Mouse (Mus musculus) large intestine, adult 2 months (tissue): ENCODE measurements around the gene Ctnna2. TPM values are rescaled to one million over a fixed set of nuclear protein-coding genes. Genes with fewer than 3 reads are reported as not detected.

Experiments used
- DNase-seq: peaks from one replicate; pipeline ENCODE4 v3.0.0-alpha.2; 2012; ENCODE audit warnings: low read depth, low spot score
- WGBS: fragments of 180-500 bp; shearing (Covaris S2); methylation state at CpG from one replicate; pipeline ENCODE4 v1.1.7; 2018; 5-methylcytosine and 5-hydroxymethylcytosine counted together
- polyA plus RNA-seq: library from polyadenylated mRNA; depleted of rRNA; stranded (reverse); fragments of >200 nt; gene quantifications from 2 replicates; pipeline ENCODE4 v1.2.3, GENCODE M21; 2012

Ctnna2 gene
- polyA plus RNA-seq, 1 experiment: 0.24 TPM

- WGBS: 63% methylated on average over 3 of the region's 3 CpGs
- DNase-seq: no peak
Measured at GRCm38 (mm10) chr6:77324748-77325147, 654.8 kb downstream of the Ctnna2 start.

- DNase-seq: no peak
- 77% methylated on average over 1 of the region's 1 CpGs for WGBS
Measured at GRCm38 (mm10) chr6:77324327-77324726, 655.2 kb downstream of the Ctnna2 start.

- DNase-seq: no peak
- WGBS: 95% methylated on average over 3 of the region's 3 CpGs
Measured at GRCm38 (mm10) chr6:77306796-77307195, 672.7 kb downstream of the Ctnna2 start.

- DNase-seq: no peak
- WGBS: 97% methylated on average over 1 of the region's 1 CpGs
Measured at GRCm38 (mm10) chr6:77301305-77301704, 678.2 kb downstream of the Ctnna2 start.

GRCm38 (mm10) chr6:77291415-77291814 is 688.1 kb downstream of the Ctnna2 start:
- WGBS: 74% methylated on average over 6 of the region's 6 CpGs
- no peak for DNase-seq

GRCm38 (mm10) chr6:77288402-77288801 is 691.1 kb downstream of the Ctnna2 start:
- no peak for DNase-seq

- DNase-seq: no peak
- 62% methylated on average over 5 of the region's 5 CpGs for WGBS
Measured at GRCm38 (mm10) chr6:77286317-77286716, 693.2 kb downstream of the Ctnna2 start.

- no peak for DNase-seq
- 85% methylated on average over 5 of the region's 5 CpGs for WGBS
Measured at GRCm38 (mm10) chr6:77278794-77279193, 700.7 kb downstream of the Ctnna2 start.

- no peak for DNase-seq
- WGBS: 43% methylated on average over 3 of the region's 3 CpGs
Measured at GRCm38 (mm10) chr6:77265163-77265562, 714.3 kb downstream of the Ctnna2 start.

- DNase-seq: no peak
- 32% methylated on average over 7 of the region's 7 CpGs for WGBS
Measured at GRCm38 (mm10) chr6:77257358-77258105, 722.0 kb downstream of the Ctnna2 start.

- 90% methylated on average over 4 of the region's 4 CpGs for WGBS
- no peak for DNase-seq
Measured at GRCm38 (mm10) chr6:77256348-77256747, 723.2 kb downstream of the Ctnna2 start.

GRCm38 (mm10) chr6:77253480-77253879 is 726.0 kb downstream of the Ctnna2 start:
- WGBS: 83% methylated on average over 5 of the region's 5 CpGs

GRCm38 (mm10) chr6:77243541-77244231 is 735.8 kb downstream of the Ctnna2 start:
- WGBS: 1% methylated on average over 43 of the region's 43 CpGs
- no peak for DNase-seq

More at GRCm38 (mm10) chr6:77253480-77253879, 726.0 kb downstream of the Ctnna2 start:
- DNase-seq: no peak

GRCm38 (mm10) chr6:77242601-77243406 is 736.7 kb downstream of the Ctnna2 start, which contains the start of gene Lrrtm1:
Gene Lrrtm1 (plus strand): TSS chr6:77242689.
- no peak for DNase-seq
- 2% methylated on average over 53 of the region's 53 CpGs for WGBS

GRCm38 (mm10) chr6:77240426-77240825 is 739.1 kb downstream of the Ctnna2 start:
- 5% methylated on average over 1 of the region's 1 CpGs for WGBS
- no peak for DNase-seq

GRCm38 (mm10) chr6:77222849-77223638 is 756.5 kb downstream of the Ctnna2 start:
- WGBS: 73% methylated on average over 16 of the region's 16 CpGs
- no peak for DNase-seq

GRCm38 (mm10) chr6:77220776-77221175 is 758.7 kb downstream of the Ctnna2 start:
- WGBS: 71% methylated on average over 4 of the region's 4 CpGs
- DNase-seq: no peak

GRCm38 (mm10) chr6:77218875-77219274 is 760.6 kb downstream of the Ctnna2 start:
- DNase-seq: no peak

- WGBS: 78% methylated on average over 4 of the region's 4 CpGs
- no peak for DNase-seq
Measured at GRCm38 (mm10) chr6:77215322-77215721, 764.2 kb downstream of the Ctnna2 start.
